Mouse (Mus musculus) erythroblast, adult 5-6 weeks (primary cell): ENCODE data around the gene Rbak. TPM values are rescaled to one million over a fixed set of nuclear protein-coding genes. Genes with fewer than 3 reads are reported as not detected.
"Not testable (repeated sequence)": the region's sequence is repeated elsewhere in the genome, so short reads cannot be mapped to it uniquely, and the experiment has no call there.

Source experiments
- ATAC-seq: replicated peaks from 2 replicates; pipeline ENCODE4 v1.8.0; 2016; ENCODE audit warnings: moderate number of reproducible peaks, mild to moderate bottlenecking, moderate TSS enrichment, inconsistent platforms; ENCODE audit not compliant: poor library complexity, low FRiP score, severe bottlenecking
- total RNA-seq, 2 experiments: library from RNA; stranded (forward) in 1 of 2; stranded (reverse) in 1 of 2; fragments of 150-400 nt in 1 of 2; fragments of 200-764, 138-1000 nt in 1 of 2; gene quantifications; 2 replicates each; pipeline versions ENCODE4 v1.2.3 to v1.2.4; 2015 to 2017; ENCODE audit warnings: low replicate concordance in 2 of 2

Gene Rbak
- total RNA-seq (2015; ENCODE audit: low replicate concordance), result 1.7 TPM in 1 of 2 replicates, not detected in the other
- total RNA-seq (2017; ENCODE audit: low replicate concordance), result 0.42 and 0.51 TPM in 2 replicates

DNA sequence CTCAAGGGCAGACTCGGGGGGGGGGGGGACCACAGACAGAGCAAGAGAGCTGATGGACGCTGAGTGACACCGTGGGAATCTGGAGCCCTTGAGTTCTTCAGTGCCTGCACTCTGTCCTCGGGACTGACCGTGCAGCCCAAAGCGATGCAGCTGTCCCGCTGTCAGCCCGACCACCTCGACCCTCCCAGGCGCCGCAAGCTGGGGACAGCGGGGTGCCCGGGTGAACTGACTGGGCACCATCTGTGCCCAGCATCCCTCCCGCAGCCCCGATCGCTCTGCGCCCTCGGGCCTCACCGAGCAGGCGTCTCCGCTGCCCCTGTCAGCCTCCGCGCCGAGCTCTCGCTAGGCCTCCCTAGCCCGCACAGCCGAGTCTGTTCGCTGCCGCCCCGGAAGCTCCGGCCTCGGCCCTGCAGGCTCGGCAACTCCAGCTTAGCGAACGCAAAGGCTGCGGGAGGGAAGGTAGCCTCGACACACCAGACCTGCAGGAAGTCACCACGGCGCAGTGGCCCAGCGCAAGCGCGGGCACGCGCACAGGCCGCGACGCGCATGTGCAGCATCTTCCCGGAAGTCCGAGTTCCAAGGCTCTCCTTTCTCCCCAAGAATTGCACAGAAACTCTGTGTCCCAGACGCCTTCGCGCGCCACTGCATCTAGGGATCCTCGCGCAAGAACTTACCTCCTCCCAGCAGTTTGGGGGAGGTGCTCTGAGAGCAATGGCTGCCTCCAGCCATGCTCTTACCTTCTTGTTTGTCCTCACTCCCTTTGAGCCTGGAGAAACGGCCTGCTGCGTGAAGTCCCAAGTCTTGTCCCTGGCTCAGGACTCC is at the start of gene Rbak, which contains the start of gene Spdye4b:
TSS of gene Rbak (minus strand) at position 521 of the 822 bp plus-strand sequence.
TSS of gene Spdye4b (plus strand) at position 763 of the 822 bp plus-strand sequence.
- ATAC-seq, result peak; percentile 33; the same call in 1 of the 2 replicates

DNA sequence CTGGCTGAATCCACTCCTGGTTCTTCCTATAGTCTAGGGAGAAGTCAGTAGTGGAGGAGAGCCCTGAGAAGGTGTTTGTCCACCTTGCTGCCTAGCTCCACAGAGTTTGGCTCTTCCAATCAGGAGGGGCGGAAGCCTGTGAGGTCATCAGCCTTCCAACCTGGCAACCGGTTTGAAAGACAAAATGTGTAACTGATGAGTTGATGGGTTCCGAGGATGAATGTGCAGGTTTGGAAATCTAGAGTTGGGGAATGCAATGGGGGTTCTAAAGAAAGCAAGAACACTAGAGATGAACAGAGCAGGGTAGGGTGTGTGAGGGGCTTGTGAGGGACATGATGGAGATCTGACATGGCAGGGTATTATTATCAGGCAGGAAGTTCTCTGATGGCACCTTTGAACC is 46.2 kb upstream of the Rbak start, which contains the start of gene Spdye4a:
TSS of gene Spdye4a (minus strand) at position 101 of the 400 bp plus-strand sequence.
- ATAC-seq, result no peak

DNA sequence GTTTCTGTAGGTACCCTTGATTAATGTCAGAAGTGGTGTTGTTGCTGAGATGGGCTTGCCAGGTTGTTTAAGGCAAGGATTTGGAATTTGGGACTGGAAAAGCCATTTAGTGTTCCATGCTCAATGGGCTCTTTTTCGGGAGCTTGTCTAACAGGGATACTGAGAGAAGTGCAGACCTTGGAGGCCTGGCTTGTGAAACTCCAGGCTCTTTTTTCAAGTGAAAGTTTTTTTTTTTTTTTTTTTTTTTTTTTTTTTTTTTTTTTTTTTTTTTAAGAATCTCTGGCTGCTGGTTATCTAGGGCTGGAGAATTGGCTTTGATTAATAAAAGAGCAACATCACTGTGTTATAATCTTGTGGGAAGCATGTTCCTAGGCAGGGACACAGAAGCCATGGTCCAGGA is 41.7 kb upstream of the Rbak start:
- ATAC-seq, result no peak

DNA sequence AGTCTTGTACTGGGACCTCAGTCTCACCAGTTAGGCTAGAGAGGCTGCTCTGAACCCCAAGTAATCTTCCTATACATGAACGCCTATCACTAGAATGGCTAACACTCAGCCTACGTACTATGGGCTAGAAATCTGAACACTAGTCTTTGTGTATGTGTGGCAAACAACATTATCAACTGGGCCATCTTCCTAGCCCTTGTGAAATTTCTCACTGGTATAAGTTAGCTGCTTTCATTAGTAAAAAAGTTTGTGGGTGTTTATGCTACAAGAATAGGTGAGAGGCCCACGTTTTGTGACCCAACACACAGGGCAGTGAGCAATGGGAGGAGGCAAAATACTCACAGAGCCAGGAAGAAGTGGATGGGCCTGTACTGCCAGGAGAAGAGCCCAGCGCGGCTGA is 40.4 kb upstream of the Rbak start:
- ATAC-seq, result no peak

DNA sequence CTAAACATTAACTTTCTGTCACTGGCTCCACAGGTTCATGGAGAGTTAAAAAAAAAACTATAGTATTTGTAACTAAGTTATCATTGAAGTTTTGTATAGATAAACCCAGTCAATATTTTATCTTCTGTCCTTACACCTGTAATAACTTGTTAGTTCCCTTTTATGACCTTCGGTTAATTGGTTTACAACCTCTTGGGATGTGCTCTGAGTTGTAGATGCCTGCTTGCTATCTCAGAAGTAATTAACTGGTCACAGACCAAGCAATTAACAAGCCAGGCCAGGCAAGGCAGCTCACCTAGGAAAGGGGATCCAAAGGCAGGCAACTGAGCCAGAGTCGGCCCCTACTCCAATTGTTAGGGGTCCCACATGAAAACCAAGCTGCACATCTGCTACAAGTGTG is 33.3 kb upstream of the Rbak start:
- no peak for ATAC-seq

DNA sequence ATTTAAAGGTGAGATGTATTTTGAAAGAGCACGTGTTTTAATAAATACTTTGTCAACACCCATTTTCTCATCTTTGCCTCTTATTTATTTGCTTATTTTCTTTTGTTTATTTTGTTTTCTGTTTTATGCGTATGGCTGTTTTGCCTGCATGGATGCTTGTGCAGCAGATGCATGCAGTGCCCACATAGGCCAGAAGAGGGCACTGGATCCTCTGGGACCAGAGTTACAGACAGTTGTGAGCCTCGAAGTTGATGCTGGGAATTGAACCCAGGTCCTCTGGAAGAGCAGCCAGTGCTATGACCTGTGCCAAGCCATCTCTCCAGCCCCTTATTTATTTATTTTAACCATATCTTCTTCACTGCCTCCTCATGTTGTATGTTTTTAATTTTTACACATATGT is 24.4 kb upstream of the Rbak start:
- ATAC-seq, result no peak

DNA sequence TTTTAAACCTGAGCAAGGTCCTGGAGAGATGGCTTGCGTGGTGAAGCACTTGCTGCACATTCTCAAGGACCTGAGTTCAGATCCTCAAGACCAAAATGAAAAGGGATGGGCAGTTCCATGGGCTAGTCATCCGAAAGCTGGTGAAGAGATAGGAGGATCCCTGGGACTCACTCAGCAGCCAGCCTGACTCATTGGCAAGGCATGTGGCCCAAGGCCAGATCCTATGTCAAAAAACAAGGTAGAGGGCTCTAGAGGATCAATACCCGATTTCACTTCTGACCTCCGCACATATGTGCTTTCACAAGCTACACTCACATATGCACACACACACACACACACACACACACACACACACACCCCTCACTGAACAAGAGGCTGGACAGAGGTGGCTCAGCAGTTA is 15.9 kb upstream of the Rbak start:
- no peak for ATAC-seq

DNA sequence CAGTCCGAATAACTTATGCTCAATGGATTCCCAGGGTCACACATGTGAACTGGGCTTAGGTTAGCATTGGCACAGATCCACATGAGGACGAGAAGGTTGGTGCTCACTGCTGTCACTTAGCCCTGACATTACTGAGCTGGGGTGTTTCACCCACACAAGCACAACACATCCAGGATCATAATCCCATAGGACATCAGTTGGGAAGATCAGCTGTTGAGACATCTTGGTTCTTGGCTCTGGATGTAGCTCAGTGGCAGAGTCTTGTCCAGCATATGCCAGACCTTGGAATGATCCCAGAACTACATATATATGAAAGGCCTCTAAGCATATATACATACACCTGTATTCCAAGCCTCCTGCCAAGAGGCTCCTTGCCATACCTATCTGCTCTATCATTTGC is 14.6 kb upstream of the Rbak start:
- peak; percentile 55; the same call in 1 of the 2 replicates for ATAC-seq

DNA sequence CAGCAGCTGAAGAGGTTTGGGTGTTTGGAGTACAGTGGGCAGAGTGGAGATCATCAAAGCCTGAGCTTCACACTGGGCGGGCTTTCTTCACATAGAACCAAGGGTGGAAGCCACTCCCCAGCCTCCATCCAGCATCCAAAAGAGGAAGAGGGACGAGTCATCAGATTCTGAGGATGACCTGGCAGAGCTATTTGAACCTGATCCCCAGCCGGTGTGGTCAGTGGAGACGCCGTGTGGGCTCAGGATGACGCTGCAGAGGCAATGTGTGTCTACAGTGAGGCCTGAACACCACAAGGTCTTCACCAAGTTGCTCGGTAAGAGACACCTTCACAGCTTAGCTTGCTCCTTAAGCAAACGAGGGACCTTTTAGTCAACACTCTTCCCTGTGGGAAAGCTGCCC is 14.2 kb upstream of the Rbak start:
- not testable (repeated sequence) for ATAC-seq

DNA sequence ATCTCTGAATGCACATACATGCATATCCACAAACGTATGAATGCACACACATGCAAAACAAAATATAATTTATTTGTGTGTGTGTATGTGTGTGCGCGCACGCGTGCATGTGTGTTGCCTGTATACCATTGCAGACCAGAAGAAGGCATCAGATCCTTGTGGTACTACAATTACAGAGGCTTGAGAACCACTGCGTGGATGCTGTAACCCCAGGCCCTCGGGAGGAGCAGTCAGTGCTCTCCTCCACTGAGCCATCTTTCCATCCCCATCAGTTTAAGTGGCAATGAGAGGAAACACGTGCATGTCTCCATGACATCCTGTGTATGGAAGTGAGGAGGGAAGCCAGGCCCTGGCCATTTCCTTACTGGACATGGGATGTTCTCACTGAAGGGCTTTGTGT is 12.2 kb upstream of the Rbak start:
- no peak for ATAC-seq

DNA sequence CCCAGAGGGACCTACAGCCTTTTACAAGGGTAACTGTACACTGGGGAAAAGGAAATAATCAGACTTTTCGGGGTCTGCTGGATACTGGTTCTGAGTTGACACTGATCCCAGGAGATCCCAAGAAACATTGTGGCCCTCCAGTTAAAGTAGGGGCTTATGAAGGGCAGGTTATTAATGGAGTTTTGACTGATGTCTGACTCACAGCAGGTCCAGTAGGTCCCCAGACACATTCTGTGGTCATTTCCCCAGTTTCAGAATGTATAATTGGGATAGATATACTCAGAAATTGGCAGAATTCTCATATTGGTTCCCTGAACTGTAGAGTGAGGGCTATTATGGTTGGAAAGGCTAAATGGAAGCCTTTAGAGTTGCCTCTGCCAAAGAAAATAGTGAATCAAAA is 7.4 kb upstream of the Rbak start:
- not testable (repeated sequence) for ATAC-seq

DNA sequence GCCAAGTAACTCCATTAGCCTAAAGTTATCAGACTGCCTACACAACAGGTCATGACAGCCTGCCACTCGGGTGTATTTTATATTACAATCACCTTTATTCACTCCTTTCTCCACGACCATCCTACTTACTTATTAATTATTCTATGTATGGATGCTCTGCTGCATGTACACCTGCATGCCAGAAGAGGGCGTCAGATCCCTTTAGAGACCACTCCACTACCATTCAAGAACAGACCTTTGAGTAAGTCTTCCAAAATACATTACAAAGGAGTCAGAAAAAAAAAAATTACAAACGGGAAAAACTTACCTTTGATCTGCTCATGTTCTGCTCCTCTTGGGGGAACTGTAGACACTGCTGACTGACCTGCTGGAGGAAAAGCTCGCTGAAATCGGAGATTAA is 1.4 kb downstream of the Rbak start:
- no peak for ATAC-seq

DNA sequence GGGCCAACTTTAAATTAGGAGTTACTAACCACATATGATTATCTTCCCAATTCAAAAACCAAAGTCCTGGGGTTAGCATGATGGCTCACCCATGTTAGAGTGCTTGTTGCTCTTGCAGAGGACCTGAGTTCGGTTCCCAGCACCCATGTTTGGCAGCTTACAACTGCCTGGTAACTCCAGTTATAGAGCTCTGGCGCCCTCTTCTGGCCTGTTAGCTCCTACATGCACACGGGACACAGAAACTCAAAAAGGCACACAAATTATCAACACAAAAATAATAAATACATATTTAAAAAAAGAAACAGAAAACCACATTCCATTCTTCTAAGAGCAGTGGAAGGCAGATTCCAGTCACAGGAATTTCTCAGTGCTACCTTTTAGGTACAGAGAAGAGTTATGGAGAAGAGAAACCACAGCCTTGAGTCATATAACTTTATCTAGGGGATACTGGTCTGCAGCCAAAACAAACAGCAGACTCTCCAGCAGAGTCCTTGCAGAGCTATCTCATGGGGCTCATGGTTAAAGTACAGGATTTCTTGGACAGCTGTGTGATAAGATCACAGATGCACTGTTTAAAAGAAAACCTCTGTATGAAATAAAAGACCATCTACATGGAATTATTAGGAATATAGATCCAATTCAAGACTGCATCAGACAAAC is 2.9 kb downstream of the Rbak start:
- ATAC-seq, result no peak

DNA sequence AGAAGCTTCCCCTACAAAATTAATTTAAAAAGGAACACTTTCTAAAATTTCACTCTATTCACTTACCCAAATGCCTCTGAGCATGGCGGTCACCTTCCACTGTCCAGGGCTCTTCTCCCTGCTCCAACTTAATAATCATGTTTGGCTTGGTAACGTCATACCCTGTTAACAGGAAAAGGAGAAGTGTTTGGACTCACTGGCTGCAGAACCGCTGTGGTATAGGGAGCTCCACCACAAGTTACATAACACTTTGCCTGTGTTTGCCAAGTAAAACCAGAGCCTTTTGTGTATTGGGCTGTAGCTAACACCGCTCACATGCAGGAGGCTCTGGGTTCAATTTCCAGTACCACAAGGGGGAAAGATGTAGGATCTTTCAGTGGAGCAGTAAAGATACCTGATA is 4.6 kb downstream of the Rbak start:
- no peak for ATAC-seq

DNA sequence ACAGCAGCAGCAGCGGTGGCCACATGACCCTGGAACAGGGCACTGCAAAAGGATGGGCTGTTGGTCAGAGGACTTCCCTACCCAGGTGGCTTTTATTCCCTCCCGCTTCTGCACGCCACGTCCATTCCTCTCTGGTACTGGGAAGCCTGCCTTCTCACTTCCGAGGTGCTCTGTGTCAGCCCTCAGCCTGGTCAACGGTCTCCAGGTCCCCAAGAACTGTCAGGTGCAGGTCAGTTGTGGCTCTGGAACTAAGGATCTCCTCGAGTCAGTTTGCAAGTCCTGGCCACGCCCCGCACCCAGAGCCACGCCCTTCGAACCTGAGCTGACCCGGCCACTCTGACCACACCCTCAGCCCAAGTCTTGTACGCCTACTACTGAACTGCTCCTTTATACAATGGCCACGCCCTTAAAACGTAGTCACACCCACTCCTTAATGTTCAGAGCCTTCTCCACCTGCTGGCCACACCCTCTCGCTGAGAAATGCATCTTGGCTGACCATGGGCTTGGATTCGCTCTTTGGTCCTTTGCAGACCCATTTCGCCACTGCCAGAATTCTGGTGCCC is 15.0 kb downstream of the Rbak start:
- peak; percentile 60; the same call in 1 of the 2 replicates for ATAC-seq

DNA sequence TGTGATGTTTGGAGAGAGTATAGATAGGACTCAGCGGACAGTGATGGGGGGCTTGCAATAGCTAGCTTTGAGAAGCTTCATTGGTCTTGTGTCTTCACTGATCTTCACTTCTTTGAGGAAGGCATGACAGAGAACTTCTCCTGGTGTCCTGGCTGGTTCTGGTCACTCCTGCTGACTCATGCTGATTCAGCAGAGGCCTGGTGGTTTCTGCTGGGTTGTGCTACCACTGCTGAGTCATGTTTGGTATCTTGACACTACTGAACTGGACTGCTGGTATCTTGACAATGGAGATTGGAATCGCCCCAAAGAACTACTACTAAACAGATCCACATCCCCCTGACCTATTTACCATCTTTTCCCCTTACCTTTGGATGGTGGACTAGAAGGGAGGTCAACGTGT is 25.0 kb downstream of the Rbak start:
- no peak for ATAC-seq

DNA sequence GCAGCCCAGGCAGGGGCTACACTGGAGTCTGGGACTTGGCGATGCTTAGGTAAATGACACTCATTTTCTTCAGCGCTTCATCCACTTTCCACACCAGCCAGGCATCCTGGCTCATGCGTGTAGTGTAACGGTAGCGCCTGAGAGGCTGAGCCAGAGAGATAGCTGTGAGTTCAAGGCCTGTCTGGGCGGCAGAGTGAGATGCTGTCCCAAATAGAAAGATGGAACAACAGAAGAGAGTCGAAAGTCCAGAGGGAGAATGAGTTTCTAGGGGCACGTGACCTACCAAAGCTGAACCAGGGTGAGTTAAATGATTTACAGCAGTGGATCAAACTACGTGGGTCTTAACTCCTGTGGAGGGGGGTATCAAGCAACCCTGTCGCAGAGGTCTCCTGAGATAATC is 26.8 kb downstream of the Rbak start:
- ATAC-seq, result no peak

DNA sequence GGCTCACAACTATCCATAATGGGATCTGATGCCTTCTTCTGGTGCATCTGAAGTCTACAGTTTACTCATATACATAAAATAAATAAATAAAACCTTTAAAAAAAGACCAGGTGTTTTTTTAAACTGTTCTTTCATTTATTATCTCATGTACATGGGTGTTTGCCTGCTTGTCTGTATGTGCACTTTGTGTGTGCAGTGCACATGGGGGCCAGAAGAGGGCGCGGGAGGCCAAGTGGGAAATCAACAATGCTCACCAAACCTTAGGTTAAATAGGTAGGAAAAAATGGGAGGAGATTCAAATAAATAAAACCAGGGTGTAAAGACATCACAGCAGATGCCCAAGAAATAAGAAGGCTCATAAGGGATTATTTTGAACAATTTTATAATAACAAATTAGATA is 30.5 kb downstream of the Rbak start:
- ATAC-seq, result no peak

DNA sequence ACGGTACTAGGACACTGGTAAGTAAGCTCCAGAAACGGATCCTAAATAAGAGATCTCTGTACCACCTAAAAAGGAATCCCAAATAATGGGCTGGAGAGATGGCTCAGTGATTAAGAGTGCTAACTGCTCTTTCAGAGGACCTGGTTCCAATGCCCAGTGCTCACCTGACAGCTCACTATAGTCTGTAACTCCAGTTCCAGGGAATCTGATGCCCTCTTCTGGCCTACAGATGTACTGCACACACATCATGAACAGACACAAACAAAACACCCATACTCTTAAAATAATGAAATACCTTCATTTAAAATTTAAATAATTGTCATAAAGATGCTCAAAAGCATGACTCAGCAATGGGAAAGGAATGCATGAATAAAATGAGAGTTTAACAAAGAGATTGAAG is 31.0 kb downstream of the Rbak start:
- no peak for ATAC-seq

DNA sequence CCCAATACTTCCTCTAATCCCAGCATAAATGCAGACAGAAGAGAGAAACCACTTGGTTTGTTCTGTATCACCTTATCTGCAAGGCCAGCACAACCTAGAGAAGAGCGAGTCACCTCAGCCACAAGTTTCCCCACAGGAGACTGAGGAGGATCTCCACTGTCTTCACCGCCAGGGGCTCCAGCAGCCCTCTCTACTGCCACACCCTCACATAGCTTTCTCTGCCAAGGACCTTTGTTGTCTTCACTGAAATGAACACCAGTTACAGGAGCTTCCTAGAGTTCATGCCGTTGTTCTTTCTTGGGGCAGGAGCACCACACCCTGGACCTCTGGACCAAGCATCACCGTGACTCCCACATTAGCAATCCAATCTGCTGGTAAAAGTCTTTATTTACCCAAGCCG is 31.9 kb downstream of the Rbak start:
- no peak for ATAC-seq

DNA sequence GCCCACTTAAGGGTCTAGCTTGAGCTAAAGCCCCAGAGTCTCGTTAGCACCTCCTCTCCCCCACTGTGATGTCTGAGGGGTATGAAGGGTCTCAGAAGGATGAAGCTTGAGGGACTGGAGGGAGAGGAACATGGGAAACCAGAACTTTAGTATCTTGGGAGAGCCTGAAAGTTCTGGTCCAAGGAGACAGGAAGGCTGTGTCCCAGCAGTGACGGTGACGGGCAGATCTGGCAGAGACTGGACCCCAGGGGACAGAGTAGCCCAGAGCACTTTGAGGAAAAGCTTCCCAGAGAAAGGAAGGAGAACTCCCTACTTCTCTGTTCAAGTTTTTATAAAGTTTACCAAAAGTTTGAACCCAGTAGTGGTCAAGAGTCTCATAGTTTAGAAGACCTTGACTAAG is 33.1 kb downstream of the Rbak start, which contains the start of gene Olfr718-ps1:
TSS of gene Olfr718-ps1 (minus strand) at position 101 of the 400 bp plus-strand sequence.
- ATAC-seq, result no peak
